Mouse (Mus musculus) liver, postnatal 0 days (tissue): ENCODE measurements around the gene Tmem91. TPM values are rescaled to one million over a fixed set of nuclear protein-coding genes. Genes with fewer than 3 reads are reported as not detected.

ENCODE experiments used
- ATAC-seq: fragments of 200-750 bp; cut with Nextera tagmentation; 2 replicates; pipeline ENCODE4 v1.8.0; 2017; ENCODE audit warnings: mild to moderate bottlenecking, moderate library complexity
- DNase-seq: peaks from one replicate; pipeline ENCODE4 v3.0.0-alpha.2; 2016
- H3K27ac ChIP-seq: fragments of 300-500 bp; sonication (generic); 2 replicates; pipeline ENCODE4 v1.5.1; 2014; ENCODE audit warnings: antibody characterized with exemption, moderate library complexity, mild to moderate bottlenecking, low read depth
- H3K27me3 ChIP-seq: fragments of 300-500 bp; sonication (generic); 2 replicates; pipeline ENCODE4 v1.6.1; 2014; ENCODE audit warnings: low read length, control low read depth, mixed read lengths; ENCODE audit not compliant: insufficient read depth
- H3K36me3 ChIP-seq: fragments of 300-500 bp; sonication (generic); replicated peaks from 2 replicates; pipeline ENCODE4 v1.6.1; 2014; ENCODE audit warnings: mild to moderate bottlenecking, control low read depth, low read length, moderate library complexity, mixed read lengths; ENCODE audit not compliant: insufficient read depth
- H3K4me1 ChIP-seq: fragments of 300-500 bp; sonication (generic); 2 replicates; pipeline ENCODE4 v1.6.1; 2014; ENCODE audit warnings: antibody characterized with exemption, mild to moderate bottlenecking, control low read depth; ENCODE audit not compliant: insufficient read depth
- H3K4me2 ChIP-seq: fragments of 300-500 bp; sonication (generic); 2 replicates; pipeline ENCODE4 v1.6.1; 2014; ENCODE audit warnings: low read depth, mild to moderate bottlenecking, low read length, moderate library complexity, mixed read lengths
- H3K4me3 ChIP-seq: fragments of 300-500 bp; sonication (generic); 2 replicates; pipeline ENCODE4 v1.5.1; 2014; ENCODE audit warnings: low read depth, low read length
- H3K9ac ChIP-seq: fragments of 300-500 bp; sonication (generic); replicated peaks from 2 replicates; pipeline ENCODE4 v1.6.1; 2014; ENCODE audit warnings: mild to moderate bottlenecking, moderate library complexity
- H3K9me3 ChIP-seq: fragments of 300-500 bp; sonication (generic); 2 replicates; pipeline ENCODE4 v1.6.1; 2016; ENCODE audit warnings: mild to moderate bottlenecking, control low read depth, low read length, mixed read lengths
- CTCF ChIP-seq: sonication (generic); IDR thresholded peaks from 2 replicates; pipeline ENCODE4 v1.5.1; 2016; ENCODE audit warnings: antibody characterized with exemption, low read depth
- EP300 ChIP-seq: IDR thresholded peaks from 2 replicates; pipeline ENCODE4 v1.6.1; 2016; ENCODE audit warnings: antibody characterized with exemption, low read depth, mild to moderate bottlenecking
- WGBS: fragments of 180-500 bp; shearing (Covaris S2); extraction: QIAGEN DNeasy Blood & Tissue Kit; methylation state at CpG from one replicate; pipeline ENCODE4 v1.1.7; 2014; ENCODE audit not compliant: insufficient replicate concordance; 5-methylcytosine and 5-hydroxymethylcytosine counted together
- polyA plus RNA-seq: library from polyadenylated mRNA; unstranded; fragments of >200 nt; fragmentation: Nextera tagmentation; extraction: Ambion mirVana; gene quantifications from 2 replicates; pipeline ENCODE4 v1.2.1, GENCODE M21; 2015

Tmem91 gene
- polyA plus RNA-seq, 1 experiment from 2014 or later, result 0.76 TPM

- 85% methylated on average over 6 of the region's 6 CpGs for WGBS
- H3K4me2 ChIP-seq, result no peak overlapping the region
- no peaks in the 10 kb centered on the region for H3K9me3 ChIP-seq
- no peak for DNase-seq
- H3K27ac ChIP-seq, result 0 out of 2 replicates have a peak overlapping the region, but pooled peaks have one; percentile 98
- ATAC-seq, result no peak
- H3K9ac ChIP-seq, result no peak overlapping the region
- H3K4me1 ChIP-seq, result peaks cover 58% of the 10 kb centered on the region
- H3K36me3 ChIP-seq, result no peaks in the 10 kb centered on the region
- TF ChIP-seq EP300 (no peak), CTCF (no peak)
- no peak overlapping the region for H3K4me3 ChIP-seq
- no peaks in the 10 kb centered on the region for H3K27me3 ChIP-seq
Observed at GRCm38 (mm10) chr7:25684659-25685058, 9.7 kb upstream of the Tmem91 start.

- Histone ChIP-seq H3K4me1 (peaks cover 62% of the 10 kb centered on the region), H3K9ac (peak overlapping the region; percentile 39; the same call in 1 of the 2 replicates), H3K36me3 (no peaks in the 10 kb centered on the region), H3K27me3 (no peaks in the 10 kb centered on the region), H3K4me3 (no peak overlapping the region), H3K4me2 (peak overlapping the region; percentile 22; the same call in 1 of the 2 replicates), H3K27ac (peak overlapping the region; percentile 98), H3K9me3 (no peaks in the 10 kb centered on the region)
- DNase-seq (peak; percentile 70), ATAC-seq (0 out of 2 replicates have a peak, but pooled peaks have one; percentile 1)
- no peak for TF ChIP-seq CTCF
- TF ChIP-seq EP300, result peak; percentile 77
- WGBS, result 29% methylated on average over 7 of the region's 7 CpGs
Observed at GRCm38 (mm10) chr7:25683474-25684180, 8.7 kb upstream of the Tmem91 start.

- Histone ChIP-seq H3K27me3 (no peaks in the 10 kb centered on the region), H3K4me2 (peak overlapping the region; percentile 58), H3K9me3 (no peaks in the 10 kb centered on the region), H3K4me1 (peaks cover 55% of the 10 kb centered on the region), H3K27ac (peak overlapping the region; percentile 98), H3K9ac (no peak overlapping the region), H3K36me3 (no peaks in the 10 kb centered on the region), H3K4me3 (peak overlapping the region; percentile 77)
- DNase-seq (no peak), ATAC-seq (no peak)
- 20% methylated on average over 15 of the region's 15 CpGs for WGBS
- TF ChIP-seq CTCF (no peak), EP300 (no peak)
Observed at GRCm38 (mm10) chr7:25681341-25682231, 6.6 kb upstream of the Tmem91 start.

GRCm38 (mm10) chr7:25680514-25681258 lies 5.7 kb upstream of the Tmem91 start, which contains the start of gene B9d2:
B9d2 (plus strand) TSS chr7:25680780.
- under 1% methylated on average over 45 of the region's 46 CpGs for WGBS
- peaks cover 48% of the 10 kb centered on the region for H3K4me1 ChIP-seq
- peak; percentile 97 for ATAC-seq

GRCm38 (mm10) chr7:25679971-25680370 lies 5.0 kb upstream of the Tmem91 start:
- peaks cover 50% of the 10 kb centered on the region for H3K4me1 ChIP-seq
- peak overlapping the region; percentile 58 for H3K4me2 ChIP-seq
- H3K27me3 ChIP-seq, result peaks cover 7% of the 10 kb centered on the region
- ATAC-seq (no peak), DNase-seq (peak; percentile 50)
- H3K27ac ChIP-seq, result peak overlapping the region; percentile 98
- peak overlapping the region; percentile 77 for H3K4me3 ChIP-seq
- H3K9me3 ChIP-seq, result no peaks in the 10 kb centered on the region
- peak overlapping the region; percentile 70 for H3K9ac ChIP-seq
- no peak for TF ChIP-seq EP300
- TF ChIP-seq CTCF, result peak; percentile 43; the same call in 1 of the 2 replicates
- WGBS, result 3% methylated on average over 6 of the region's 6 CpGs
- no peaks in the 10 kb centered on the region for H3K36me3 ChIP-seq

More at GRCm38 (mm10) chr7:25680514-25681258, 5.7 kb upstream of the Tmem91 start, which contains the start of gene B9d2:
- peak within 1 kb of the TSS; percentile 98 for H3K27ac ChIP-seq
- H3K27me3 ChIP-seq, result peaks cover under 1% of the 10 kb centered on the region; the same call in 1 of the 2 replicates
- no peaks in the 10 kb centered on the region for H3K36me3 ChIP-seq
- peak within 1 kb of the TSS; percentile 77 for H3K4me3 ChIP-seq
- H3K9me3 ChIP-seq, result no peaks in the 10 kb centered on the region
- peak within 1 kb of the TSS; percentile 58 for H3K4me2 ChIP-seq
- peak; percentile 98 for DNase-seq
- peak; percentile 78; the same call in 1 of the 2 replicates for TF ChIP-seq EP300
- TF ChIP-seq CTCF, result no peak
- peak within 1 kb of the TSS; percentile 70 for H3K9ac ChIP-seq
